Mouse (Mus musculus) urinary bladder, adult 18-20 months (tissue): ENCODE measurements around the gene Tbc1d22a.
"Not testable (repeated sequence)": the region's sequence is repeated elsewhere in the genome, so short reads cannot be mapped to it uniquely, and the experiment has no call there.

Source experiments
- DNase-seq, 2 experiments: peaks; one replicate each; pipeline ENCODE4 v3.0.0; 2022; ENCODE audit warnings: low spot score in 2 of 2, mixed read lengths in 2 of 2

Tbc1d22a gene

DNA sequence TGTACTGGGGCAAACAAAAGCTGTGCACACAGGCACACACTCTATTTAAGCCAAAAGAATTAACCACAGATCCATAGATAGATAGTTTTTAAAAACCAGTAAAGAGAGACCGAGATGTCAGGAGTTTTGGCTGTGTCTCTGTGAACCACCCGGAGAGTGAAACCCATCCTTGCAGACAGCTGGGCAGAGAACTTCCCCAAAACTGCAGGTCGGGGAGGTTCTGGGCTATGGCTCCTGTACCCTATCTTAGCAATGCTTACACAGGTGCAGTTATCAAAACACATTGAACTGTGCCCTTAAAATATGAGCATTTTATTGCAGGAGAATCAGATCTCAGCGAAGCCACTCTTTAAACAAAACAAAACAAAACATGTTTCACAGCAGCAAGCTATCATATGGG, 33.8 kb upstream of the Tbc1d22a start:
- no peak for DNase-seq

- not testable (repeated sequence) for DNase-seq
These were observed 32.9 kb upstream of the Tbc1d22a start for GRCm38 (mm10) chr15:86181321-86181720.

DNA sequence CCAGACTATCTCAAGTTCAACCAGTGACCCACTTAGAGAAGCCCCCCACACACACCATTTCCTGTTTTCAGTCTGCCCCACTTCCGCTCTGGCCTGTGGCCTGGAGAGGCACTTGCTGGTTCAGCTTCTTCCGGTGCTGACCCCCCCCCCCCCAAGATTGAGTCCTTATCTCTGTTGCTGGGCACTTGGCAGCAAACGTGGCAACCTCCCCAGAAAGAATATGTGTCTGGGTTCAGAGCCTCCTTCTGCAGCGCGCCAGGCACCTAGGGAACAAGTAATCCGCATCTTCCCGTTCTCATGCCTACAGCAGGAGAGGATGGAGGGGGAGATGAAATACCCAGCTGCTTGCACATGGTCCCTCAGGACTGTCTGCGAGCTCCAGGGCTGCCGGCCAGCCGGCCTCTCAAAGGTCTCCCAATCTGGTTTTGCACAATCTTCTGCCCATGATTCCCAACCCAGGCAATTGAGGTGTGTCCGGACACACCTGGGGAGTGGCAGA, 32.3 kb upstream of the Tbc1d22a start:
- DNase-seq = no peak

DNA sequence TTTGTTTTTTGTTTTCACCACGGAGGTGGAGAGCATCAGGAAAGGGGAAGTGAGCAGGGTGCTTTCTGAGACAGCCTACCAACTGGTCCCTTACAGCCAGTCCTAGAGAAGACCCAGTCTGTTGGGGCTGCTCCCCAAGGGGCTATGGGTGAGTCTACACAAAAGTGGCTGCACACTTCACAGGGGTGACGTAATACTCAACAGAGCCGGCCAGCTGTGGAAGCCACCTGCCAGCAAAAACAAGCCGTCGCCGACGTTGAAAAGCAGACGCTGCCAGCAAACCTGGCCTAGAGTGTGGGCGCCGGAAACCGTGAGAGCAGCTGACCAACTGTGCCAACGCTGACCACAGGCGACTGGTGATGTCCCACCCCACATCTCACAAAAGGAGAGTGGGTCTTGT, 31.6 kb upstream of the Tbc1d22a start:
- DNase-seq = no peak

DNA sequence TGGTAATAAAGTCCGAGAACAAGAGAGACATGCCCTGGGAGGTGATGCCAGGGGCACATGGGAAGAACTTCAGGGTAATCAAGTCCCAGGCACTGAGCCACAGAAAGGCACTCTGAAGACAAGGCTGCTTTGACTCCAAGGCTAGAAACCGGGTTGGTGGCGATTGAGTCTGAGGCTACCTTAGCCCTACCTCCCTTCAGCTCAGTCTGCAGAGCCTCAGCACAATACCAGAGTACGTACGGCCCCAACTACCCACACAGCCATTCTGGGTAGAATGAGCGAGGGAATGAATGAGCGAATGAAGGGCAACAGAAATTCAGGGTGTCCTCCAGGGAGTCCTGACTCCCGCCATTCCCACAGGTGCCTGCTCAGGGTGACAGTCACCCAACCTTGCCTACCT, 30.8 kb upstream of the Tbc1d22a start:
- no peak for DNase-seq

- no peak for DNase-seq
These were observed 30.2 kb upstream of the Tbc1d22a start for GRCm38 (mm10) chr15:86184071-86184470.

GRCm38 (mm10) chr15:86184851-86185688, 29.2 kb upstream of the Tbc1d22a start:
- DNase-seq = peak in 1 of 2 experiments; percentile 55

DNA sequence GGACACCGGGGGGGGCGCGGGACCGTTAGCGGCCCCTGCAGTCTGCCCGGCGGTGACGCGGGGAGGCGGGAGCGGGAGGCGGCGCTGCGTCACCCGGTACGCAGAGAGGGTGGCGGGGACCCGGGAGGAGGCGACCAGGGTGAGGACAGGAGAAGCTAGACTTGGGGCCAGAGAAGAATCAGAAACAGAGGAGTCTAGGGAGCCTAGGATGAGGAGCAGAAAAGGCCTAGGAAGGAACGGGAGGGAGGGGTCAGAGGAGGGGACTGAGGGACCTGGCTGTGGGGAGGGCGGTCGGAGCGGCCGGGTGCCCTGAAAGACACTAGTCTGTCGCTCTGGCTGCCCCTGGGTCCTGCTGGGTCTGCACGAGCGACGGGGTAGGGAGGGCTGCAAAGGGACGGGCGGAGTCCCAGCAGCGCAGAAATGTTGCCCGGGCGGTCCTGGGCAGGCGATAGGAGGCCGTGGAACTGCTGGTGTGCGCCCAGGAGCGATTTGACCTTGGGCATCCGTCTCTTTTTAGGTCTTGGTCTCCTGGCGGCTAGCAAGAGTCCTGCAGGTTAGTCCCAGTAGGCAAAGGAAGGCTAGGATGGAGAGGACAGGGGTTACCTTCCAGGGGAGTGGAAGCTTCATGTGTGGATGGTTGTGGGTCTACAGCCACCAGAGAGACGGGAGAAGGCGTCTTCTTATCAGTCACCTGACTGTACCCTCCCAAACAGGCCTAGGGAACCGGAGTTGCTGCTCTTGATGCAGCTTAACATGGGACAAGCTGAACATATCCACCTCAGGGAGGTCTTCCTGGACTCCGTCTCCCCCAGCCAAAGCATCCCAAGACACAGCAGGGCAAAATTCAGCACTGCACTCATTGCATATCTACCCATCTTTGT, 28.3 kb upstream of the Tbc1d22a start, which contains the start of gene Cerk:
Cerk (minus strand) TSS at position 453 of the 881 bp plus-strand sequence.
- DNase-seq = peak; percentile 70 to 72

DNA sequence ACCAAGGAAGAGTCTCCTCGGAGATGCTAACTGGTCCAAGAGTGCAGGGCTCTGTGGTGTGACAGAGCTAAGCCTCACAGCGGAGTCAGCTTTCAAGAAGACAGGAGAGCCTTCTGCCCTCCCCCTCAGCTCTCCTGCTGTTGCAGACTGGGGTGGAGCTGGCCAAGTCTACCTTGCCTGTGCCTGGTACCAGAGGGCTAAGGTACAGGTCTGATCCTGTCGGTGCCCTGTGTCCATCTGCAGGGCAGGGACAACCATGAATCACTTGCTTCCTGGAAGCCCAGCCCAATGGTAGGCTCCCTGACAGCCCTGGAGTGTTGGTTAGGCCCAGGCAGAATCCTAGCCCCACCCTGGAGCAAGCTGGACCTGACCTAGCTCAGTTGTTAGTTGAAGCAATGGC, 27.6 kb upstream of the Tbc1d22a start:
- peak in 1 of 2 experiments; percentile 76 for DNase-seq

- no peak for DNase-seq
These were observed 26.1 kb upstream of the Tbc1d22a start for GRCm38 (mm10) chr15:86188186-86188585.

GRCm38 (mm10) chr15:86188746-86189470, 25.4 kb upstream of the Tbc1d22a start:
- DNase-seq = peak; percentile 60 to 85

- no peak for DNase-seq
These were observed 23.9 kb upstream of the Tbc1d22a start for GRCm38 (mm10) chr15:86190387-86190786.

DNA sequence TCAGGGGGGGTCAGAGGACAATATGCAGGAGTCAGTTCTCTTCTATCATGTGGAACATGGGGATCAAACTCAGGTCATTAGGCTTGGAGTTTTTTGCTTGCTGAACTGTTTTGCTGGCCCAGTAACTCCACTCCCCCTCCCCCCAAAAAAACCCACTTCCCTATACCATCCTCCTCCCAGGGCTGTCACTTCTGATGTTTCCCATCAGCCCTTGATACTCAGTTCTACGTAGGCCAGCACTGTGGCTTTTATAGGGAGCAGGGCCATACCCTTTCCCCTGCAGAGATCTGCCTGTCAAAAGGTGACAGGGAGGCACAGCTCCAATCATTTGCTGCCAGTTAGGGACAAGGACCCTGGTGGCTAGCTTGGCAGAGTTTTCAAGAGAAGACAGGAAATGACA, 22.8 kb upstream of the Tbc1d22a start:
- no peak for DNase-seq

DNA sequence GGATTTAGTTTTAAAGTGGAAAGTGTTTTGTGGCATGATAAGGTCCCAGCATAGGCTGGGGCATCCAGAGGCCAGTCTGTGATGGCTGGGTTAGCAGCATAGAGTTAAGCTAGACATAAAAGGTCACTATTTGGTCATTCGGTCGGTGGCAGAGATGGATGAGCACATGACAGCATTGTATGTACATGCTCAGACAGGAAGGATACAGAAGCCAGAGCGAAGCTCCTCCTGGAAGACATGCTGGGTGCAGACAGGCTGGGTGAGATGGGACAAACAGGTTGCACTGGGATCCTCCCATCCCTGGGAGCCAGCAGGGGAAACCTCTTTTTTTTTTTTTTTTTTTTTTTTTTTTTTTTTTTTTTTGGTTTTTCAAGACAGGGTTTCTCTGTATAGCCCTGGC, 22.3 kb upstream of the Tbc1d22a start:
- DNase-seq = no peak

DNA sequence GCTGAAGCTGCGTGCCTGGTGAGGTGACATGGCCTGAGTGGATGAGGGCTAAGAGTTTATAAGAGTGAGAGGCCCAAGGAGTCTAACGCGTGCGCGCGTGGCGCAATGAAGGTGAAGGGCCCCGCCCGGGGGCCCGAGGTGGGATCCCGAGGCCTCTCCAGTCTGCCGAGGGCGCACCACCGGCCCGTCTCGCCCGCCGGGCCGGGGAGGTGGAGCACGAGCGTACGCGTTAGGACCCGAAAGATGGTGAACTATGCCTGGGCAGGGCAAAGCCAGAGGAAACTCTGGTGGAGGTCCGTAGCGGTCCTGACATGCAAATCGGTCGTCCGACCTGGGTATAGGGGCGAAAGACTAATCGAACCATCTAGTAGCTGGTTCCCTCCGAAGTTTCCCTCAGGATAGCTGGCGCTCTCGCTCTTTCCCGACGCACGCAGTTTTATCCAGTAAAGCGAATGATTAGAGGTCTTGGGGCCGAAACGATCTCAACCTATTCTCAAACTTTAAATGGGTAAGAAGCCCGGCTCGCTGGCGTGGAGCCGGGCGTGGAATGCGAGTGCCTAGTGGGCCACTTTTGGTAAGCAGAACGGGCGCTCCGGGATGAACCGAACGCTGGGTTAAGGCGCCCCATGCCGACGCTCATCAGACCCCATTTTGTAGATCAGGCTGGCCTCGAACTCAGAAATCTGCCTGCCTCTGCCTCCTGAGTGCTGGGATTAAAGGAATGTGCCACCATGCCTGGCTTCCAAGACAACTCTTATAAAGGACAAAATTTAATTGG, 19.4 kb upstream of the Tbc1d22a start:
- DNase-seq = not testable (repeated sequence)

- DNase-seq = no peak
These were observed 15.2 kb upstream of the Tbc1d22a start for GRCm38 (mm10) chr15:86199052-86199451.

DNA sequence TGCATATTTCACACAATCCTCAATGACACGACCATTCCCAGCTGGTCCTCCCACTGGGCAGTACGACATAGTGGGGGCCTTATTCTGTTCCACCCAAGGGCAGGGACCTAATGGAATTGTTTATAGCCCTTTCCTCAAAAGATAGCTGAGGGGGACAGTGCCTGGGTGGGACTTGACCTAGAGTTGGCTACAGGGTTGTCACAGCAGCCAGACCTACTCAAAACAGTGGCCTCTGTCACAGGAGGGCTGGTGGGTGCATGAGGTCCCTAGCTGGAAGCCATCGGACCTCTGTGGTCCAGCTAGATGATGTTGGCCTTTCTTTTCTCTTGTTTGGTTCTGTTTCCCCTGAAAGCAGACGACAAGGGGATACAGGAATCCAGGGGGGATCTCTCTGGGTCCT, 14.8 kb upstream of the Tbc1d22a start:
- no peak for DNase-seq

- no peak for DNase-seq
These were observed 14.1 kb upstream of the Tbc1d22a start for GRCm38 (mm10) chr15:86200169-86200568.

DNA sequence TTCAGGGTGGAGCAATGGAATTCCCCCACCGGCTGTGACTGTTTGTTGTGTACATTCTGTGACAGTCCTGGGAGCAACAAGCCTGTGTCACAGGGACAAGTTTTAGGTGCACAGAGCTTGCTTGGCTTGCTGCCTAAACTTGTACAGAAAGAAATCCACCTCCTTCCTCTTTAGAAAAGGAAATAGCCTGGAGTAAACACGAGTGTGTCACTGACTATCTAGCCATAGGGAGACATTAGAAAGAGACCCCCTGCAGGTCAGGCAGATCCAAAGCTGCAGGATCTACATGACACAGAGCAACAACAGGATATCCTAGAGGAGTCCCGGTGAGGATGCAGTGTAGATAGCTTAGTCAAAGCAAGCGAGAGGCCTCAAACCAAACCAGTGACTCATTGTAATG, 13.2 kb upstream of the Tbc1d22a start:
- DNase-seq = no peak

- DNase-seq = no peak
These were observed 12.4 kb upstream of the Tbc1d22a start for GRCm38 (mm10) chr15:86201696-86202330.
